Mouse (Mus musculus) heart, embryonic 15.5 days (tissue): ENCODE measurements around the gene Fam180a. TPM values are rescaled to one million over a fixed set of nuclear protein-coding genes. Genes with fewer than 3 reads are reported as not detected.
A peak's percentile ranks its signal among the peaks of the same experiment; 100 is the strongest.

Source experiments
- ATAC-seq: fragments of 200-750 bp; cut with Nextera tagmentation; replicated peaks from 2 replicates; pipeline ENCODE4 v1.8.0; 2017; ENCODE audit warnings: low read depth, moderate TSS enrichment; ENCODE audit not compliant: insufficient number of reproducible peaks, insufficient read depth, low FRiP score
- H3K27ac ChIP-seq: fragments of 300-500 bp; sonication (generic); 2 replicates; pipeline ENCODE4 v1.5.1; 2015; ENCODE audit warnings: mild to moderate bottlenecking, inconsistent platforms
- H3K27me3 ChIP-seq: fragments of 300-500 bp; sonication (generic); 2 replicates; pipeline ENCODE4 v1.6.1; 2015; ENCODE audit warnings: inconsistent platforms
- H3K36me3 ChIP-seq: fragments of 300-500 bp; sonication (generic); 2 replicates; pipeline ENCODE4 v1.6.1; 2015; ENCODE audit warnings: mild to moderate bottlenecking, inconsistent platforms
- H3K4me1 ChIP-seq: fragments of 300-500 bp; sonication (generic); replicated peaks from 2 replicates; pipeline ENCODE4 v1.6.1; 2015; ENCODE audit warnings: inconsistent platforms
- H3K4me2 ChIP-seq: fragments of 300-500 bp; sonication (generic); 2 replicates; pipeline ENCODE4 v1.6.1; 2015; ENCODE audit warnings: inconsistent platforms, mild to moderate bottlenecking, moderate library complexity
- H3K4me3 ChIP-seq: fragments of 300-500 bp; sonication (generic); 2 replicates; pipeline ENCODE4 v1.5.1; 2015; ENCODE audit warnings: mild to moderate bottlenecking, inconsistent platforms
- H3K9ac ChIP-seq: fragments of 300-500 bp; sonication (generic); 2 replicates; pipeline ENCODE4 v1.6.1; 2015; ENCODE audit warnings: mild to moderate bottlenecking, inconsistent platforms
- H3K9me3 ChIP-seq: fragments of 300-500 bp; sonication (generic); replicated peaks from 2 replicates; pipeline ENCODE4 v1.6.1; 2016; ENCODE audit warnings: inconsistent platforms
- WGBS: fragments of 180-500 bp; shearing (Covaris S2); methylation state at CpG from one replicate; pipeline ENCODE4 v1.1.7; 2015; ENCODE audit warnings: mixed read lengths; 5-methylcytosine and 5-hydroxymethylcytosine counted together
- polyA plus RNA-seq: library from polyadenylated mRNA; unstranded; fragments of >200 nt; fragmentation: Nextera tagmentation; extraction: Ambion mirVana; gene quantifications from 2 replicates; pipeline ENCODE4 v1.2.1, GENCODE M21; 2015

The Fam180a gene
- polyA plus RNA-seq, 1 experiment from 2014 or later: 1.0 TPM

- WGBS: 83% methylated on average over 8 of the region's 8 CpGs
- ATAC-seq: no peak
- Histone ChIP-seq H3K27ac (no peak overlapping the region), H3K36me3 (no peaks in the 10 kb centered on the region), H3K27me3 (no peaks in the 10 kb centered on the region), H3K9ac (no peak overlapping the region), H3K4me3 (no peak overlapping the region), H3K4me1 (no peaks in the 10 kb centered on the region), H3K9me3 (no peaks in the 10 kb centered on the region), H3K4me2 (no peak overlapping the region)
Measured at GRCm38 (mm10) chr6:35313520-35313919, 12.4 kb downstream of the Fam180a start.

- Histone ChIP-seq H3K9ac (no peak overlapping the region), H3K4me1 (peaks cover 5% of the 10 kb centered on the region), H3K9me3 (no peaks in the 10 kb centered on the region), H3K4me2 (no peak overlapping the region), H3K36me3 (no peaks in the 10 kb centered on the region), H3K4me3 (no peak overlapping the region), H3K27ac (no peak overlapping the region), H3K27me3 (no peaks in the 10 kb centered on the region)
- 46% methylated on average over 7 of the region's 7 CpGs for WGBS
- no peak for ATAC-seq
Measured at GRCm38 (mm10) chr6:35309406-35309805, 16.5 kb downstream of the Fam180a start.

GRCm38 (mm10) chr6:35308037-35308436, 17.9 kb downstream of the Fam180a start, which contains the start of gene Slc13a4:
TSS of gene Slc13a4 (minus strand) at chr6:35308131.
- Histone ChIP-seq H3K27ac (no peak within 1 kb of the TSS), H3K4me2 (no peak within 1 kb of the TSS), H3K9me3 (no peaks in the 10 kb centered on the region), H3K9ac (no peak within 1 kb of the TSS), H3K4me3 (no peak within 1 kb of the TSS), H3K4me1 (peaks cover 5% of the 10 kb centered on the region), H3K27me3 (no peaks in the 10 kb centered on the region), H3K36me3 (no peaks in the 10 kb centered on the region)
- no peak for ATAC-seq
- WGBS: 47% methylated on average over 7 of the region's 7 CpGs

GRCm38 (mm10) chr6:35307136-35307535, 18.8 kb downstream of the Fam180a start:
- Histone ChIP-seq H3K4me1 (peaks cover 5% of the 10 kb centered on the region), H3K27ac (no peak overlapping the region), H3K9me3 (no peaks in the 10 kb centered on the region), H3K9ac (no peak overlapping the region), H3K27me3 (no peaks in the 10 kb centered on the region), H3K4me3 (no peak overlapping the region), H3K4me2 (no peak overlapping the region), H3K36me3 (no peaks in the 10 kb centered on the region)
- WGBS: 54% methylated on average over 13 of the region's 13 CpGs
- peak; percentile 58; the same call in 1 of the 2 replicates for ATAC-seq

GRCm38 (mm10) chr6:35303355-35303900, 22.5 kb downstream of the Fam180a start:
- no peak overlapping the region for H3K4me3 ChIP-seq
- no peaks in the 10 kb centered on the region for H3K36me3 ChIP-seq
- H3K27ac ChIP-seq: no peak overlapping the region
- 69% methylated on average over 11 of the region's 11 CpGs for whole genome bisulfite sequencing
- no peak overlapping the region for H3K4me2 ChIP-seq
- H3K9ac ChIP-seq: no peak overlapping the region
- no peak for ATAC-seq
- H3K9me3 ChIP-seq: no peaks in the 10 kb centered on the region
- H3K27me3 ChIP-seq: no peaks in the 10 kb centered on the region
- H3K4me1 ChIP-seq: peaks cover 11% of the 10 kb centered on the region

GRCm38 (mm10) chr6:35302581-35302980, 23.4 kb downstream of the Fam180a start:
- no peaks in the 10 kb centered on the region for H3K36me3 ChIP-seq
- H3K4me3 ChIP-seq: no peak overlapping the region
- 93% methylated on average over 7 of the region's 7 CpGs for WGBS
- H3K27ac ChIP-seq: no peak overlapping the region
- no peak for ATAC-seq
- H3K27me3 ChIP-seq: no peaks in the 10 kb centered on the region
- no peak overlapping the region for H3K9ac ChIP-seq
- H3K9me3 ChIP-seq: no peaks in the 10 kb centered on the region
- no peak overlapping the region for H3K4me2 ChIP-seq
- peaks cover 20% of the 10 kb centered on the region for H3K4me1 ChIP-seq

GRCm38 (mm10) chr6:35298323-35298722, 27.6 kb downstream of the Fam180a start:
- Histone ChIP-seq H3K36me3 (no peaks in the 10 kb centered on the region), H3K9ac (no peak overlapping the region), H3K4me3 (no peak overlapping the region), H3K4me2 (peak overlapping the region; percentile 31), H3K4me1 (peaks cover 26% of the 10 kb centered on the region), H3K9me3 (no peaks in the 10 kb centered on the region), H3K27me3 (no peaks in the 10 kb centered on the region), H3K27ac (peak overlapping the region; percentile 82)
- 15% methylated on average over 6 of the region's 6 CpGs for WGBS
- ATAC-seq: peak; percentile 51

GRCm38 (mm10) chr6:35297516-35298227, 28.3 kb downstream of the Fam180a start:
- no peak for ATAC-seq
- no peaks in the 10 kb centered on the region for H3K9me3 ChIP-seq
- peak overlapping the region; percentile 31; the same call in 1 of the 2 replicates for H3K4me2 ChIP-seq
- no peak overlapping the region for H3K9ac ChIP-seq
- H3K4me1 ChIP-seq: peaks cover 26% of the 10 kb centered on the region
- no peak overlapping the region for H3K4me3 ChIP-seq
- 88% methylated on average over 7 of the region's 7 CpGs for WGBS
- H3K27ac ChIP-seq: peak overlapping the region; percentile 82
- no peaks in the 10 kb centered on the region for H3K27me3 ChIP-seq
- H3K36me3 ChIP-seq: no peaks in the 10 kb centered on the region

- peak; percentile 25; the same call in 1 of the 2 replicates for ATAC-seq
- Histone ChIP-seq H3K9ac (no peak overlapping the region), H3K27ac (peak overlapping the region; percentile 82), H3K4me2 (no peak overlapping the region), H3K36me3 (no peaks in the 10 kb centered on the region), H3K9me3 (no peaks in the 10 kb centered on the region), H3K4me3 (no peak overlapping the region), H3K4me1 (peaks cover 26% of the 10 kb centered on the region), H3K27me3 (no peaks in the 10 kb centered on the region)
- WGBS: 29% methylated on average over 2 of the region's 2 CpGs
Measured at GRCm38 (mm10) chr6:35297001-35297400, 28.9 kb downstream of the Fam180a start.

GRCm38 (mm10) chr6:35294964-35295363, 31.0 kb downstream of the Fam180a start:
- H3K27ac ChIP-seq: no peak overlapping the region
- no peak for ATAC-seq
- 73% methylated on average over 2 of the region's 2 CpGs for WGBS
- no peak overlapping the region for H3K4me3 ChIP-seq
- H3K27me3 ChIP-seq: no peaks in the 10 kb centered on the region
- H3K36me3 ChIP-seq: no peaks in the 10 kb centered on the region
- H3K9ac ChIP-seq: no peak overlapping the region
- no peaks in the 10 kb centered on the region for H3K9me3 ChIP-seq
- H3K4me2 ChIP-seq: no peak overlapping the region
- peaks cover 26% of the 10 kb centered on the region for H3K4me1 ChIP-seq

GRCm38 (mm10) chr6:35289676-35290075, 36.3 kb downstream of the Fam180a start:
- whole genome bisulfite sequencing: 84% methylated on average over 8 of the region's 8 CpGs
- Histone ChIP-seq H3K4me3 (no peak overlapping the region), H3K4me2 (no peak overlapping the region), H3K36me3 (no peaks in the 10 kb centered on the region), H3K27ac (no peak overlapping the region), H3K9me3 (no peaks in the 10 kb centered on the region), H3K4me1 (peaks cover 18% of the 10 kb centered on the region), H3K27me3 (no peaks in the 10 kb centered on the region), H3K9ac (no peak overlapping the region)
- no peak for ATAC-seq

GRCm38 (mm10) chr6:35288920-35289319, 37.0 kb downstream of the Fam180a start:
- no peaks in the 10 kb centered on the region for H3K36me3 ChIP-seq
- ATAC-seq: no peak
- 56% methylated on average over 7 of the region's 7 CpGs for WGBS
- no peak overlapping the region for H3K4me2 ChIP-seq
- peak overlapping the region; percentile 69 for H3K27ac ChIP-seq
- no peak overlapping the region for H3K4me3 ChIP-seq
- H3K4me1 ChIP-seq: peaks cover 18% of the 10 kb centered on the region
- no peaks in the 10 kb centered on the region for H3K27me3 ChIP-seq
- no peak overlapping the region for H3K9ac ChIP-seq
- no peaks in the 10 kb centered on the region for H3K9me3 ChIP-seq
